Mouse (Mus musculus): ENCODE data around the gene Bri3. TPM values are rescaled to one million over a fixed set of nuclear protein-coding genes. Genes with fewer than 3 reads are reported as not detected.

The Bri3 gene
- total RNA-seq (2015; ENCODE audit: low replicate concordance) (20.1 and 20.5 TPM in 2 replicates), total RNA-seq (2017; ENCODE audit: low replicate concordance) (3.0 and 4.9 TPM in 2 replicates)

- ATAC-seq (replicated peaks; ENCODE audit: low FRiP score, poor library complexity, severe bottlenecking) = no peak
Measured at GRCm38 (mm10) chr5:144243901-144244487, at the start of gene Bri3. TSS of gene Bri3 (plus strand) at chr5:144244437.

GRCm38 (mm10) chr5:144195567-144195966 is 48.7 kb upstream of the Bri3 start:
- no peak for ATAC-seq (replicated peaks; ENCODE audit: low FRiP score, poor library complexity, severe bottlenecking)

DNA sequence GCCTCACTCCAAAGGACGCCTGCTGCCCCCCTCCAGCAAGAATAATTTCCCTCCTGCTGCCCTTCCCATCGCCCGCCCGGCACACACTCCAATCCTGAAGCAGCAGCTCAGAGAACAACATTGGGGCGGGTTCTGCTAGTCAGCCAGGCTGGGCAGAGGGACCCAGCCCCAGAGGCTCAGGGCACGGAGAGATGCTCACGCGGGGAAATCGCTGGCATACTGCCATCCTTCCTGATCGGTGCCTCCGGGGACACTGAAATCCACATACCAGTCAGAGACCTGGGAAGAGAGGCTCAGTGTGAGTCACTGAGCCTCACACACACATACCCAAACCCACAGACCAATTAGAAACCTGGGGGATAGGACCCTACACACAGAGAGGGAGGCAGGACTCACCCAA is 43.6 kb upstream of the Bri3 start:
- ATAC-seq (replicated peaks; ENCODE audit: low FRiP score, poor library complexity, severe bottlenecking) = no peak

GRCm38 (mm10) chr5:144202430-144202829 is 41.8 kb upstream of the Bri3 start:
- no peak for ATAC-seq (replicated peaks; ENCODE audit: low FRiP score, poor library complexity, severe bottlenecking)

DNA sequence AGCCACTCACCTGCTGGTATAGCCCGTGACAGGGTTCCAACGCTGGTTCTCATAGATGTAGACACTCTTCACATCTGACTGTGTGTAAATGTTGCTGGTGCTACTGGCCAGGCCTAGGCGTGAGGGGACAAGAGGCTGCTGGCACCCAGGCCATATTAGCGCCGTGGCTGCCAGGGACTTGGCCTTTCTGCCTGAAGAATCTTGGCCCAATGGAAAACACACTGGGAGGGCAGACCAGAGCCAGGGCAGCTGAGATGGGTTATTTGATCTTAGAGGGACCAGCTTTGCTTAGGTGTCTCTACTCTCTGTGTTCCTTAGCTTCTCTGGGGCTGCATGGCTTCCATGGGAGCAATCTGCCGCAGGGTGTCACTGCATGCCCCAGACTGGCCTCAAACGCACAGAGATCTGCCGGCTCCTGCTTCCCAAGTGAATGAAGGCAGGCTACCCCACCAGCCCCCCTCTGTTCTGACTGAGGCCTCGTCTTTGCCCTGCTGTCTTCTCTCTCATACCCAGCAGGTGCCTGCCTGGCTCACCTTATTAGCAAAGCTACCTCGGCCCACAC is 40.8 kb upstream of the Bri3 start:
- ATAC-seq (replicated peaks; ENCODE audit: low FRiP score, poor library complexity, severe bottlenecking) = no peak

- ATAC-seq (replicated peaks; ENCODE audit: low FRiP score, poor library complexity, severe bottlenecking) = no peak
Measured at GRCm38 (mm10) chr5:144204303-144204702, 39.9 kb upstream of the Bri3 start.

DNA sequence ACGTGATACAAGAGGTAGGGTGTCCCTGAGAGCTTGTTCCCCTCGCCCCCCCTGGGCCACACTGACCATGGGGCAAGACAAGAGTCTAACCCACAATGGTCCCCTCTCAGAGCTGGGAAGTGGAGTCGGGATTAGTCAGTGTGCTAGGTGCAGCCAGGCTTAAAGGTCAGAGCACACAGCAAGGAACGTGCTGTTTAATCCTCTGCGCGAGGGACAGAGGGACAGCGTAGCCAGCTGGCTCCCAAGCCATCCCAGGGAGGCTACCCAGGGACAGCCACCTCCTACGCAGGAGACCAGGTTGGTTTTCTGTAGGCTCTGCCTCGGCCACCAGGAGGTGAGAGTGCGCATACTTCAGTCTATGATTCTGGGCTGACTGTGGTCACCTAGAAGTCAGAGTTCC is 39.3 kb upstream of the Bri3 start:
- ATAC-seq (replicated peaks; ENCODE audit: low FRiP score, poor library complexity, severe bottlenecking) = no peak

DNA sequence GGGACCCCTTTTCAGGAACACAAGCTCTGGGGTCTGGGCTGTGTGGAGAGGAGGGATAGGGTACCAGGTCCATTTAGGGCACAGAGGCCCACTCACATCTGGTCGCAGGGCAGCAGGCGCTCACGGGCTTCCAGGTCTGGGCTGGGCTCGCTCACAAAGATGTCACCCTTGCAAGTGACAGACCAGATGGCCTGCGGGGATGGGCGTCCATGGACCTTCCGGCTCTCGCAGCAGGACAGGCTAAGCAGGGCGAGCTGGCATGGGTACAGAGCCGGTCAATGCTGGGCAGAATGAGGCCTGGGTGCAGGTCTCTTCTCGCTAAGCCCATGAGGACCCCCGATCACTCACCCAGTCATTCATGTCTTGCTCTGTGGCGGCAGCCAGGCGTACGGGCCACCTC is 38.2 kb upstream of the Bri3 start:
- no peak for ATAC-seq (replicated peaks; ENCODE audit: low FRiP score, poor library complexity, severe bottlenecking)

DNA sequence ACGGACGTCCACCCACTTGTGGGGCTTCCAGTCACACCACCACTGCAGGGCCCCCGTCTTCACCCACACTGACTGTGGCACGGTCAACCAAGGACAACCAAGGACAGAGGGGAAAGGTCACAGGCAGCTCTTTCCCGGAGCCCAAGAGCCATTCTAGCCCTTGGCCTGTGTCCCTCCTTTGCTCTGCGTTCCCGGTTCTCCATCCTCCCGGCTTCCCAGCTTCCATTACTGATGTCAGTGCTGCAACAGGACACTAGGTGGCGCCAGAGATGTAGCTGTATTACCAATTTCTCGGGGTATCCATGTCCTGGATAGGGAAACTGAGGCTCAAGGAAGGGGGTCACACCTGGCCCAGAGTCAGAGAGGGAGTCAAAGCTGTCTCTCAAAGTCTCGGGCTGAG is 36.8 kb upstream of the Bri3 start:
- ATAC-seq (replicated peaks; ENCODE audit: low FRiP score, poor library complexity, severe bottlenecking) = 0 out of 2 replicates have a peak, but pooled peaks have one; percentile 16

DNA sequence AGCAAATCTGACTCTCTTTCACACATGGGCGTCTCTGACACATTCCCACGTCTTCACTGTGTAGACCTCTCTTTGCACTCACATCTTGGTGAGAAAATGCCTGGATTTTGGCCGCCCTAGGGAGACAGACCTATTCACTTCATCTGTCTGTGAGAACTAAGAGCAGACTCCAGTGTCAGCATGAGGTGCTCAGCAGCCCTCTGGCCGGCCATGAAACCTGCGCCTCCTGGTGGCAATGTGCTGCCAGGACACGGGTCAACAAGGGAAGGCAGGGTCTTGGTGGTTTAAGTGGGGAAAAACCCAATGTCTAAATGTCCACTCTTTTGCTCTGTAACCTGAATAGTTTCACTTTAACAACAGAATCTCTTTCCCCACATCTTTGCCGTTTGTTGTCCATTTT is 29.8 kb upstream of the Bri3 start:
- ATAC-seq (replicated peaks; ENCODE audit: low FRiP score, poor library complexity, severe bottlenecking) = 0 out of 2 replicates have a peak, but pooled peaks have one; percentile 62

GRCm38 (mm10) chr5:144215992-144216391 is 28.2 kb upstream of the Bri3 start:
- ATAC-seq (replicated peaks; ENCODE audit: low FRiP score, poor library complexity, severe bottlenecking) = no peak

- ATAC-seq (replicated peaks; ENCODE audit: low FRiP score, poor library complexity, severe bottlenecking) = no peak
Measured at GRCm38 (mm10) chr5:144218061-144218460, 26.2 kb upstream of the Bri3 start.

GRCm38 (mm10) chr5:144219306-144219705 is 24.9 kb upstream of the Bri3 start:
- no peak for ATAC-seq (replicated peaks; ENCODE audit: low FRiP score, poor library complexity, severe bottlenecking)

DNA sequence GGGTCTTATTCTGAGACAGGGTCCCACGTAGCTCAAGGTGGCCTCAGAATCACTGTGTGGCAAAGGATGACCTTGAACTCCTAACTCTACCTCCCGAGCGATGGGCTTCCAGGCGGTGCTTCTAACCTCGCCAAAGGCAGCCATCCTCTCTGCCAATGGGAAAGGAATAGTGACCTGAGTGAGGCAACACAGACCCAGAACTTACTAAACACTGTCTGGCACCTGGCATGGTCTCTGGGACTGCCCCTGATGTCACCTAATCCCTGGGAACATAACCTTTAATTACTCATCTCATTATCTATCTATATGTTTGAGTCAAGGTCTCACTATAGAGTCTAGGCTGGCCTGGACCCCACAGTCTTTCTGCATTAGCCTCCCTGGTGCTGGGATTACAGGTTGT is 24.3 kb upstream of the Bri3 start:
- ATAC-seq (replicated peaks; ENCODE audit: low FRiP score, poor library complexity, severe bottlenecking) = no peak

DNA sequence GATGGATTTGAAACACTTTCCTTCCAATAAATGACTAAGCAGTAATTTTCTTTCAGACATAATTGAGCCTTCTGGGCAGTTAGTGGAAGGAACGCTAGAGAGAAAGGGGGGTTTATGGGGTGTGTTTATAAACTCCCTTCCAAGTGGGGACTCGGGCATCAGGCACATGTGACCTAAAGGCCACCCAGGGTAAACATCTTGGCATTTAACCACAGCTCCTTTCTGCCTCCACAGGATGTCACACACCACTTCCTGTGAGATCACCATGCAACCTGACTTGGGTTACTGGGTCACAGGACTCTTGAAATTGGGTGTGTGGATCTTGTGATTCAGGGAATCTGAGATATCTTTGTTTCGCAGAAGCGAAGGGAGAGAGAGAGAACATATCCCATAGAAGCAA is 22.9 kb upstream of the Bri3 start:
- ATAC-seq (replicated peaks; ENCODE audit: low FRiP score, poor library complexity, severe bottlenecking) = no peak

- no peak for ATAC-seq (replicated peaks; ENCODE audit: low FRiP score, poor library complexity, severe bottlenecking)
Measured at GRCm38 (mm10) chr5:144222811-144223502, 21.3 kb upstream of the Bri3 start.

GRCm38 (mm10) chr5:144223503-144223862 is 20.8 kb upstream of the Bri3 start, which contains the start of gene Tecpr1:
TSS of gene Tecpr1 (minus strand) at chr5:144223615.
- ATAC-seq (replicated peaks; ENCODE audit: low FRiP score, poor library complexity, severe bottlenecking) = peak; percentile 96

DNA sequence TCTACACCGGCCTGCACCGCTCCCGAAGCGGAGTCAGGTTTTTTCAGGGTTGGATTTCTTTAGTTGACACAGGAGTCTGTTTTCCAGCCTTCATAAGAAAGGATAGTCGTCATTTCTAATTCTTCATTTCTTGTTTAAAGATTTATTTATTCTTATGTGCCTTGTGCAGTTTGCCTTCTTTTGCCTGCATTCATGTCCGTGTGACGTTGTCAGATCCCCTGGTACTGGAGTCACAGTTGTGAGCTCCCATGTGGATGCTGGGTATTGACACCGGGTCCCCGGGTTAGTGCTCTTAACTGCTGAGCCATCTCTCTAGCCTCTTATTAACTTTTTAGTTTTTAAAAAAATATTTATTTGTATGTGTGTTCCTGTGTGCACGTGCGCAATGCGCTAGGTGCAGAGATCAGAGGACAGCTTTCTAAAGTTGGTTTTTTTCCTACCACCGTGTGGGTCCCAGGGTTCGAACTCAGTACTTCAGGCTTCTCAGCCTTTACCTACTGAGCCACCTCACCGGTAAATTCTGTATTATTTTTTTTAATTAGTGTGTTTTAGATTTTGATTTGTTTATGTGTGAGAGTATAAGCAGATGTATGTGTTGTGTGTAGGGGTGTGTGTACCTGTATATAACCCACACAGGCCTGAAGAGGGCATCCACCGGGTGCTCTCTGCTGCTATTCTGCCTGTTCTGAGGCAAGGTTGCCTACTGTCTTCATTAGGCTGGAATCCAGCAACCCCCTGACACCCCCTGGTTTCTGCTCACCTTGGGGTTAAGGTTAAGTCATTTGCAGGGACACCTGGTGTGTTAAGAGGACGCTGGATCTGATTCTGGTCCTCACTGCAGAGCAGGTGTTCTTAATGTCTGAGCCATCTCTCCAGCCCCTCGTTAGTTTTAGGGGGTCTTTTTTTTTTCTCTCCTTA is 20.1 kb upstream of the Bri3 start:
- no peak for ATAC-seq (replicated peaks; ENCODE audit: low FRiP score, poor library complexity, severe bottlenecking)

- ATAC-seq (replicated peaks; ENCODE audit: low FRiP score, poor library complexity, severe bottlenecking) = no peak
Measured at GRCm38 (mm10) chr5:144226220-144226619, 18.0 kb upstream of the Bri3 start.

DNA sequence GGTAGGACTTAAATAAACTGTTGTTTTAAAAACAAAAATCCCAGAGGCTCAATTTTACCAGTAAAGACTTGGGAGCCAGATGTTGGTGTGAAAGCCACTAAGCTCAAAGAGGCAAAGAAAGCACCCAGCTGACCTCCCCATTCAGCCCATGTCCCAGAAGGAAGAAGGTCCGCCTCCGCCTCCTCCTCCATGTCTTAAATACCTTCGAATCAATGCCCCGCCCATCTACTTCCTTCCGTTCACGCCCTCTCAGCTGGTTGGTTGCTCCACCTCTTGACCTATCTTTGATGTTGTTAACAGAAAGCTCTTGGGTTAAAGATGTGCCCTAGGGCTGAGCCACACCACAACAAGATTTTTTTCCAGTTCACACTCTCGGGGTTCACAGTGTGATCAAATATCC is 14.0 kb upstream of the Bri3 start:
- no peak for ATAC-seq (replicated peaks; ENCODE audit: low FRiP score, poor library complexity, severe bottlenecking)

Data from erythroid progenitor cell, adult 5-6 weeks (primary cell).